Mouse (Mus musculus): Measurements from ENCODE around the gene St6galnac4.

GRCm38 (mm10) chr2:32549764-32550163 is 37.1 kb upstream of the St6galnac4 start:
- TF ChIP-seq POLR2A (IDR thresholded peaks at IDR 0.05; ENCODE audit: borderline replicate concordance, low read depth, low read length) (no peak), CTCF (IDR thresholded peaks at IDR 0.05; ENCODE audit: low read depth, low read length) (no peak)

All from bone marrow macrophage, adult 2 months (primary cell).